Mouse (Mus musculus): Measurements from ENCODE around the gene Mtfr2. TPM values are rescaled to one million over a fixed set of nuclear protein-coding genes. Genes with fewer than 3 reads are reported as not detected.

The Mtfr2 gene
- polyA plus RNA-seq, 1 experiment from 2014 or later = 1.4 TPM

DNA sequence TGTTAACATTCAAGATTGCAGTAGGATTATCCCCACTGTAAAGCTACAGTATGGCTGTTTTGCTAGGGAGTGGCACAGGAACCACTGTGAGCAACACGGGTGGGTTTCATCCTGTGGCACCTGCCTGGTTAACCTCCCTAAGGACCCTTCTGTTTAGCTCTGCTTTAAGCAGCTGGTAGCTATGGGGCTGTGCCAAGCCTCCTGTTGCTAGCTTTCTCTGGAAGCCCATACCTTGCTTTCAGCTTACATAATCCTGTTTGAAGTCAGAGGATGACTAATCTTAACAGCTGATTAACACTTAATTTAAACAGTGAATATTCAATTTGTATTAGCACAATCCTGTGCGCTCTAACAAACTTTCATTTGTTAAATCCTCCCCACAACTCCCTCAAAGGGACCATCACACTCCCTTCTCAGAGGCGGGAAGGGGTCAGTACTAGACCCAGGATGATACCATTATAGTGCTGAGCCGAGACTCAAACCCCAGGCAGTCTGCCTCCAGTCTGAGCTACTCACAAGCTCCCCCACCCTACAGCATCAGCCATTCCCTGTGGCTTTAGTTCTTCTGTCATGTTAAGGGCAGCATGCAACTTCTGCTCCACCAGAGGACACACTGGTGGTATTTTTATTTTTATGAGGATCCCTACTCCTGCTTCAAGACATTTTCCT, 15.0 kb downstream of the Mtfr2 start:
- 67% methylated on average over 4 of the region's 4 CpGs for WGBS
- no peak for ATAC-seq (replicated peaks; ENCODE audit: extremely low read depth, insufficient read depth, low FRiP score)

DNA sequence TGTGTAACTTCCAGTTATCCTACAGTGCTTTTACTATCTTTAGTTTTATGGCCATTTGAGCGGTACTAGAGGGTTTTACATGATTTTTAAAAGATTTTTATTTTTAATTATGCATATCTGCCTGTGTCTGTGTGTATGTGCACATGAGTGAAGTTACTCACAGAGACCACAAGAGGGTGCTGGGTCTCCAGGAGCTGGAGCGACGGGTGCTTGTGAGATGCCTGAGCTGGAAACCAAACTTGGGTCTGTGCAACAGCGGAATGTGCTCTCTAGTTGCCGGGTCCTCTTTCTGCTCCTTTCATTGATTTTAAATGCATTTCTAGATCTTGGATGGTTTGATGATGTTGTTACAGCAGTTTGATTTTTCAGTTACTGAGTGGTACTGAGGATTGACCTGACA, 24.5 kb downstream of the Mtfr2 start:
- Histone ChIP-seq H3K4me3 (ENCODE audit: low read length) (no peak overlapping the region), H3K36me3 (ENCODE audit: control insufficient read depth, insufficient read depth) (no peaks in the 10 kb centered on the region), H3K9me3 (replicated peaks; ENCODE audit: control insufficient read depth, low read length) (peaks cover 5% of the 10 kb centered on the region), H3K27me3 (ENCODE audit: control insufficient read depth, insufficient read depth, low read length) (no peaks in the 10 kb centered on the region), H3K9ac (ENCODE audit: low read length) (no peak overlapping the region), H3K4me2 (ENCODE audit: low read depth, low read length) (no peak overlapping the region), H3K4me1 (ENCODE audit: control insufficient read depth, insufficient read depth, low read length) (no peaks in the 10 kb centered on the region), H3K27ac (ENCODE audit: low read length) (no peak overlapping the region)
- no peak for ATAC-seq (replicated peaks; ENCODE audit: extremely low read depth, insufficient read depth, low FRiP score)
- WGBS = 93% methylated on average over 5 of the region's 5 CpGs

More for the DNA sequence above, 15.0 kb downstream of the Mtfr2 start:
- Histone ChIP-seq H3K27me3 (ENCODE audit: control insufficient read depth, insufficient read depth, low read length) (no peaks in the 10 kb centered on the region), H3K27ac (ENCODE audit: low read length) (no peak overlapping the region), H3K9ac (ENCODE audit: low read length) (no peak overlapping the region), H3K9me3 (replicated peaks; ENCODE audit: control insufficient read depth, low read length) (no peaks in the 10 kb centered on the region), H3K4me3 (ENCODE audit: low read length) (no peak overlapping the region), H3K4me1 (ENCODE audit: control insufficient read depth, insufficient read depth, low read length) (no peaks in the 10 kb centered on the region), H3K36me3 (ENCODE audit: control insufficient read depth, insufficient read depth) (no peaks in the 10 kb centered on the region), H3K4me2 (ENCODE audit: low read depth, low read length) (no peak overlapping the region)

DNA sequence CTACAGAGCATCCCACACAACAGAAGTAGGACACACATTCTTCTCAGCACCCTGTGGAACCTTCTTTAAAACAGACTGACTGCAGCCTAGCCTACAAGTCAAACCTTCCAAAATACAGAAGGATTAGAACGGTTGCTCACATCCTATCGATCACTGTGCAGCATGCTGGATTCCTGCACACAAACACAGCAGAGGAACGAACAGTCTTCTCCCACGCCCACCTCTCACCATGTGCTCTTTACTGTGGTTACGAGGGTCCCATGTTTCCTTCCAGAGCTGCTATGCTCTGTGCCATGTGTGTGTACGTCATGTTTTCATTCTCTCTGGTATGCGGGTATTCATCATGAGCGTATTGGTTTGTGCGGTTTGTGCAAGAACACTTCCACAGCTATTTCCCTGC, 30.1 kb downstream of the Mtfr2 start:
- Histone ChIP-seq H3K4me2 (ENCODE audit: low read depth, low read length) (no peak overlapping the region), H3K36me3 (ENCODE audit: control insufficient read depth, insufficient read depth) (no peaks in the 10 kb centered on the region), H3K9ac (ENCODE audit: low read length) (no peak overlapping the region), H3K4me1 (ENCODE audit: control insufficient read depth, insufficient read depth, low read length) (no peaks in the 10 kb centered on the region), H3K9me3 (replicated peaks; ENCODE audit: control insufficient read depth, low read length) (no peaks in the 10 kb centered on the region), H3K27ac (ENCODE audit: low read length) (no peak overlapping the region), H3K4me3 (ENCODE audit: low read length) (no peak overlapping the region), H3K27me3 (ENCODE audit: control insufficient read depth, insufficient read depth, low read length) (no peaks in the 10 kb centered on the region)
- WGBS = 90% methylated on average over 9 of the region's 9 CpGs
- ATAC-seq (replicated peaks; ENCODE audit: extremely low read depth, insufficient read depth, low FRiP score) = no peak

DNA sequence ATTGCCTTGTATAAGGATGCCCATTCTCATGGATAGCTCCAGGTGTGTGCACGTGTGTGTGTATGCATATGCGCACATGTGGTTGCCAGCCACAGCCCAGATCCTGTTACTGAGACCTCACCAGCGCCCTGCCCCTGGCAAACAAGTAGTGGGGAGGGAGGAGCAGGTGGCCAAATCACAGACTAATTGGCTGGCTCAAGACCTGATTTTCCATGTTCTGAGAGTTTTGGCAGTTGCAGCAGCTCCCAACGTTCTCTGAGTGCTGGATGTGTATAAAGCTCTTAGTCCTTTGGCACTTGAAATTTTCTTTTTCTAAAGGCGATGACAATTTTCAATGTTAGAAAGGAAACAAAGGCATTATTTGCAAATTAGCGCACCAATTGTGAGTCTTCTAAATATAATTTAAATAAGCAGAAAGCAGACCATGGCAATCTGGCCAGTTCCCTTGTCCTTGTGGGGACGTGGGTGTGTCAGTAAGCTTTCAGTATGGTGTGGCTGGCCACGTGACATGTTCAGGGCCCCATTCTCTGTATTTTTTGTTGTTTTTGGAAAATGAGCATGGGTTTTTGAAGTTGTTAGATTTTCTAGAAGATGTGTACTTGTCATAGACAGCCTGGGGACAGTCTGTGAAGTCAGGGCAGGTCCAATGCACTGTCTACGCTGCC, 31.6 kb downstream of the Mtfr2 start:
- no peak for ATAC-seq (replicated peaks; ENCODE audit: extremely low read depth, insufficient read depth, low FRiP score)
- Histone ChIP-seq H3K27ac (ENCODE audit: low read length) (no peak overlapping the region), H3K36me3 (ENCODE audit: control insufficient read depth, insufficient read depth) (no peaks in the 10 kb centered on the region), H3K27me3 (ENCODE audit: control insufficient read depth, insufficient read depth, low read length) (no peaks in the 10 kb centered on the region), H3K4me2 (ENCODE audit: low read depth, low read length) (no peak overlapping the region), H3K4me1 (ENCODE audit: control insufficient read depth, insufficient read depth, low read length) (no peaks in the 10 kb centered on the region), H3K4me3 (ENCODE audit: low read length) (no peak overlapping the region), H3K9ac (ENCODE audit: low read length) (no peak overlapping the region), H3K9me3 (replicated peaks; ENCODE audit: control insufficient read depth, low read length) (no peaks in the 10 kb centered on the region)
- WGBS = 77% methylated on average over 9 of the region's 9 CpGs

DNA sequence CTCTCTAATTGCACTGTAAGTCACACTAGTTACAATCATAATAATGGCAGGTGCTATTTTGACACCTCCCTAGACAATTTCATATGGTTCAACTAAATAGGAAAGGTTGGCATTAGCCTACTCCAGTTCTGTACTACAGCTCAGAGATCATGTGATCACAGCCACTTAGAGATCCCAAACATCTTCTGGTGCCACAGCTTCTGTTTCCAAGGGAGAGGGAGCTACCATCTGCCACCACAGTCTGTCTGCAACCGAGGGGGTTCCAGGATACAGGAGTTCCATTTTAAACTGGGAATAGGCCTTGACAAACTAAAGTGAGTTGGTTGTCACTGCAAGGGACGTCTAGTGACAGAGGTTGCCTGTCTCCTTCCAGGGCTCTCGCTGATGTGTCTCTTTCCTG, 33.2 kb downstream of the Mtfr2 start:
- 77% methylated on average over 3 of the region's 3 CpGs for whole genome bisulfite sequencing
- no peaks in the 10 kb centered on the region for H3K36me3 ChIP-seq (ENCODE audit: control insufficient read depth, insufficient read depth)
- no peaks in the 10 kb centered on the region for H3K4me1 ChIP-seq (ENCODE audit: control insufficient read depth, insufficient read depth, low read length)
- H3K27ac ChIP-seq (ENCODE audit: low read length) = no peak overlapping the region
- H3K27me3 ChIP-seq (ENCODE audit: control insufficient read depth, insufficient read depth, low read length) = no peaks in the 10 kb centered on the region
- H3K4me3 ChIP-seq (ENCODE audit: low read length) = no peak overlapping the region
- no peak overlapping the region for H3K9ac ChIP-seq (ENCODE audit: low read length)
- no peak for ATAC-seq (replicated peaks; ENCODE audit: extremely low read depth, insufficient read depth, low FRiP score)
- H3K4me2 ChIP-seq (ENCODE audit: low read depth, low read length) = no peak overlapping the region
- H3K9me3 ChIP-seq (replicated peaks; ENCODE audit: control insufficient read depth, low read length) = no peaks in the 10 kb centered on the region

DNA sequence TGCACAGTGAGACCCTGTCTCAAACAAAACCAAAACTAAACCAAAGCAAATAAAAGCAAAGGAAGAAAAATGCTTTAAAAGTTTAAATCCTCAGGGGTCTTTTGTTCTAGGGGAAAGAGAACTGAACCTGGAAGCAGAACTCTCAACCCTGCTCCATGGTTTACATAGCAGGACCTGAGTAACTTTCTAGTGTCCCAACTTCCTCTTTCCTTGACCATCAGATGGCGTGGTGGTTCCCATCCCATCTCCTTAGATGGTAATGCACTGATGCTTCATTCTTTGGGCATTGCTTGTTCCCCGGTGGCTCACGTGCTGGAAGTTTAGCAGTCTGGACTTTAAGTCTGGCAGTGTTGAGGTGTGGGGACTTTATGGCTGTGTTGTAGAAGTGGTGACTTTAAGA, 33.8 kb downstream of the Mtfr2 start:
- Histone ChIP-seq H3K27me3 (ENCODE audit: control insufficient read depth, insufficient read depth, low read length) (no peaks in the 10 kb centered on the region), H3K36me3 (ENCODE audit: control insufficient read depth, insufficient read depth) (no peaks in the 10 kb centered on the region), H3K27ac (ENCODE audit: low read length) (no peak overlapping the region), H3K4me3 (ENCODE audit: low read length) (no peak overlapping the region), H3K9ac (ENCODE audit: low read length) (no peak overlapping the region), H3K4me1 (ENCODE audit: control insufficient read depth, insufficient read depth, low read length) (no peaks in the 10 kb centered on the region), H3K9me3 (replicated peaks; ENCODE audit: control insufficient read depth, low read length) (no peaks in the 10 kb centered on the region), H3K4me2 (ENCODE audit: low read depth, low read length) (no peak overlapping the region)
- no peak for ATAC-seq (replicated peaks; ENCODE audit: extremely low read depth, insufficient read depth, low FRiP score)
- WGBS = 78% methylated on average over 3 of the region's 3 CpGs

DNA sequence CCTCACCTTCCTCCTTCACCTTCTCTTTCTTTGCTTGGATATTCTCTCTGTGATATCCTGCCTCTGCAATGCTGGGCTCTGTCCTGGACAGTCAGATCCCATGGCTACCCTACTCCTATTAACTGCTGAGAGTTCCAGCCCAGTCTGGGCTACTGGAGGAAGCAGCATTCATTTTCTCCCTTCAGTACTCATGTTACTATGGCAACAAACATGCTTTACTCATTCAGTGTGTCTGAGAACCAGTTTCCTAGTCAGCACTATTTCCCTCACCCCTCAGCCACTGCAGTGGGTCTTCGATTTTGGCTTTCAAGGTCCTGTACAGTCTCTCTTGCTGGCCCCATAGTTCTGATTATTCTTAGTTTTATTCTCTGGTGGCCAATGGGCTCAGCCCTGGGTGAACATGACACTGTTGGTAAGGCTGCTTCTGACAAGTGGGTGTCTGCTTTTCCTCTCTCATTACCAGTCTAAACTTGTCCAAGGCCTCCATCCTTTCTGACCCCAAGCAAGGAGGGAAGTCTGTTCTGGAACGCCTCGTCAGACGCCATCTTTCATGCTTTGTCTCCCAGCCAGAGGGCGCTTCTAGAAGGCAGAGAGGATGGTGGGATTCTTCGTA, 35.3 kb downstream of the Mtfr2 start:
- no peaks in the 10 kb centered on the region for H3K9me3 ChIP-seq (replicated peaks; ENCODE audit: control insufficient read depth, low read length)
- H3K4me3 ChIP-seq (ENCODE audit: low read length) = no peak overlapping the region
- no peaks in the 10 kb centered on the region for H3K27me3 ChIP-seq (ENCODE audit: control insufficient read depth, insufficient read depth, low read length)
- no peak overlapping the region for H3K4me2 ChIP-seq (ENCODE audit: low read depth, low read length)
- no peak for ATAC-seq (replicated peaks; ENCODE audit: extremely low read depth, insufficient read depth, low FRiP score)
- H3K9ac ChIP-seq (ENCODE audit: low read length) = no peak overlapping the region
- WGBS = 67% methylated on average over 6 of the region's 6 CpGs
- no peak overlapping the region for H3K27ac ChIP-seq (ENCODE audit: low read length)
- no peaks in the 10 kb centered on the region for H3K4me1 ChIP-seq (ENCODE audit: control insufficient read depth, insufficient read depth, low read length)
- H3K36me3 ChIP-seq (ENCODE audit: control insufficient read depth, insufficient read depth) = no peaks in the 10 kb centered on the region

DNA sequence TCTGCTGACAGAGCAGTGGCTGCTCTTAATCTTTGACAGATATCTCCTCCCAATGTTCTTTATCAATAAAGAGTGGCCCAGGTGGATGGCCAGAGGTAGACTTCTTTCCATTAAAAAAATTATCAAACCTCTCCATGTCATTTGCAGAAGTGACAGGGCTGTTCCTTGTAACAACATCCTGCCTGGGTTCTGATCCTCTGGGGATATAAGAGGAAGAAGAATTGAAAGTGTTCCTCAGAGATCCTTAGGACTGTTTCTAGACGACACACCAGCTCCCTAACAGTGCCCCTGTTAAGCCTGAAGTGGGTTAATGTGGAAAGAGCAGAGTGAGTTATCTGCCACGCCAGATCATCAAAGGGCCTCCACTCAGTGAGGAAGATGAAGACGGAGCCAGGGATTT, 43.0 kb downstream of the Mtfr2 start:
- ATAC-seq (replicated peaks; ENCODE audit: extremely low read depth, insufficient read depth, low FRiP score) = no peak
- no peak overlapping the region for H3K4me3 ChIP-seq (ENCODE audit: low read length)
- no peaks in the 10 kb centered on the region for H3K4me1 ChIP-seq (ENCODE audit: control insufficient read depth, insufficient read depth, low read length)
- H3K27me3 ChIP-seq (ENCODE audit: control insufficient read depth, insufficient read depth, low read length) = no peaks in the 10 kb centered on the region
- H3K27ac ChIP-seq (ENCODE audit: low read length) = no peak overlapping the region
- H3K36me3 ChIP-seq (ENCODE audit: control insufficient read depth, insufficient read depth) = no peaks in the 10 kb centered on the region
- H3K9ac ChIP-seq (ENCODE audit: low read length) = no peak overlapping the region
- 55% methylated on average over 3 of the region's 3 CpGs for WGBS
- H3K9me3 ChIP-seq (replicated peaks; ENCODE audit: control insufficient read depth, low read length) = no peaks in the 10 kb centered on the region
- H3K4me2 ChIP-seq (ENCODE audit: low read depth, low read length) = no peak overlapping the region

DNA sequence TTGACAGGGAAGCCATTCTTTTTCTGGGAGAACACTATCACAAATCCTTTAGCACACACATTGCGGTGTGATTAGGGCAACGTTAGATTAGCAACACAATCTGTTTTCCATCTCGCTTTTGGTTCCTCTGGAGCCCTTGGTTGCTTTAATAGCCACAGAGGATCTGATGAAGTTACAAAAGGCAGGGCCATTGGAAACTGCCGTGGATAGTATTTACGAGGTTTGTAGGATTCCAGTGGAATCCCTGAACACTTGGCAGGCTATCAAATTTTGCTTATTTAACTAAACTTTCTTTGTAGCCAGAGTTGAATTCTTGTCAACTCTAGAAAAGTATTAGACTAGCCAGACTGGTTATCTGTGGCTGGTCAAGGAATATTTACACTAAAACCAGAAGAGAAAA, 47.2 kb downstream of the Mtfr2 start:
- 48% methylated on average over 5 of the region's 5 CpGs for WGBS
- H3K4me1 ChIP-seq (ENCODE audit: control insufficient read depth, insufficient read depth, low read length) = peaks cover 4% of the 10 kb centered on the region; the same call in 1 of the 2 replicates
- no peak overlapping the region for H3K4me3 ChIP-seq (ENCODE audit: low read length)
- H3K27ac ChIP-seq (ENCODE audit: low read length) = no peak overlapping the region
- no peak overlapping the region for H3K9ac ChIP-seq (ENCODE audit: low read length)
- H3K36me3 ChIP-seq (ENCODE audit: control insufficient read depth, insufficient read depth) = no peaks in the 10 kb centered on the region
- H3K9me3 ChIP-seq (replicated peaks; ENCODE audit: control insufficient read depth, low read length) = no peaks in the 10 kb centered on the region
- ATAC-seq (replicated peaks; ENCODE audit: extremely low read depth, insufficient read depth, low FRiP score) = no peak
- no peak overlapping the region for H3K4me2 ChIP-seq (ENCODE audit: low read depth, low read length)
- H3K27me3 ChIP-seq (ENCODE audit: control insufficient read depth, insufficient read depth, low read length) = no peaks in the 10 kb centered on the region
